Mouse (Mus musculus) cerebellum, postnatal 4 days (tissue): ENCODE measurements at regions not wholly inside any gene's neighbourhood (a gene's known extent, or its start where the extent isn't known, plus 50 kb on each side); places are given as distances from the start of the nearest gene placed in this dataset.

Experiments used
- DNase-seq, 2 experiments: peaks; one replicate each; pipeline ENCODE4 v3.0.0; 2022; ENCODE audit warnings: low spot score in 2 of 2, mixed read lengths in 1 of 2

DNA sequence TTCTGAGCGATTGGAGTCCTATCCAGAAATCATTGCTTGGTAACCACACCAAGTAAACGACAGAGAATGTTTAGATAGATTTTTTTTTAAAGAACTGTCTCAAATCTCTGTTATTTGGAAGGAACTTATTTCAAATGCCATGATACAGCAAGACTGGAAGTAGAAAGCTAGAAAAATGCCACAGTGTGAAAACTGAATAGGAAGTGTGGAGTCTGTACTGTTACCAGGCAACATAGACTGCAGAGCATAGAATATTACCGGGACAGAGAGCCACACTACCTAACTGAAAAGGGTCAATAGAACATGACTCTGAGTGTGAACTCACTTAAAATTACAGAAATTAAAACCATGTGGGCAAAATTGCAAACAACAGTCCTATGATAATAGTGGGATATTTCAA is 52.4 kb upstream of the Adcy1 start:
- DNase-seq: no peak

DNA sequence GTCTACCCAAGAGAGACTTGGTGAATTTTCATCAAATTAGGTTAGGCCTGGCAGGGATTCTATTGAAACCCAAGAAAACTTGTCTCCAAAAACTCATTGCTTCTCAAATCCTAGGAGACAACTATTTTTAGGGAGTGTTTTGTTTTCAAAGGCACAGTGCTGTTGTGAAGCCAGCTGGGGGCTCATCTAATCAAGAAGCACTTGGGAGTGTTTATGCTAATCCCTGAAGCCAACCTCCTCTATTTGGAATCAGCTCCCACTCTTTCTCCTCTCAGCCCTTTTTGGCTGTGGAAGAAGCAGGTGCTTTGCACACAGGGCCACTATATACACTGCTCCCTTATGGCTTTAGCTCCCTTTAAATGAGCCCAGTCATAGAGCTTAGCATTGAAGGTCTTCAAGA is 64.0 kb upstream of the Adcy1 start:
- DNase-seq: no peak

- DNase-seq: no peak
These were observed 64.5 kb upstream of the Adcy1 start for GRCm38 (mm10) chr11:6998810-6999209.

DNA sequence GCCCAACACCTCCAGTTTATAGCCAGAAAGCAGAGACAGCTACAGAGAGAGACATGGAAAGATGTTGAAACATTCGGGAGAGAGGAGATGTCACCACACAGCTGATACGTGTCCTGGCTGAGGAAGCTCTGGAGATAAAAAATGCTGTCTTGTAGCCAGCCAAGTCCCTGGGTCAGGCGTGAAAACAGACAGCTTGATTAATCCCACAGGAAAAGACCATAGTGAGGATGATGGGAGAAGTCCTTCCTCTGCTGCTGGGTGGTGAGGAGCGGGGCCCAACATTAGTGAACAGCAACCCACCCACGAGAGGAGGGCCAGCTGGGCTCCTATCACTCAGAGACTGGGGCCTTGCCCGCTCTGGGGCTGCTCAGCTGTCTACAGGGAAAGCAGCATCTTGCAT is 65.8 kb upstream of the Adcy1 start:
- no peak for DNase-seq

DNA sequence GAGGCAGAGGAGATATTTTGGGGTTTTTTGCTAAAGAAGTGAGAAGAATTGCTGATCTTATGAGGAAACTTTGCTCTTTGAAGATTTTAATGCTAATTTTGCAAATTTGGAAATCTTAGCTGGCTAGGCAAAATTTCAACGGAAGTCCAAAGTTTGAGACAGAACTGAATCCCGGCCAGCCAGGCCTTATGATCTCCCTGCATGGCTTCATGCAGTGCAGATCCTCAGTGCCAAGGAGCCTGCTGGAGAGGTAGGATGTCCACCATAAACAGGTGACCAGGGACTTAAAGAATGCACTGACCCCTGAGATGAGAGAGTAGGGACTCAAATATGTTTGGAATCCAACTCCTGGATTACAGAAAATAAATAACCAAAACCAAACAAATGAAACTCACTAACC is 69.6 kb upstream of the Adcy1 start:
- DNase-seq: no peak

DNA sequence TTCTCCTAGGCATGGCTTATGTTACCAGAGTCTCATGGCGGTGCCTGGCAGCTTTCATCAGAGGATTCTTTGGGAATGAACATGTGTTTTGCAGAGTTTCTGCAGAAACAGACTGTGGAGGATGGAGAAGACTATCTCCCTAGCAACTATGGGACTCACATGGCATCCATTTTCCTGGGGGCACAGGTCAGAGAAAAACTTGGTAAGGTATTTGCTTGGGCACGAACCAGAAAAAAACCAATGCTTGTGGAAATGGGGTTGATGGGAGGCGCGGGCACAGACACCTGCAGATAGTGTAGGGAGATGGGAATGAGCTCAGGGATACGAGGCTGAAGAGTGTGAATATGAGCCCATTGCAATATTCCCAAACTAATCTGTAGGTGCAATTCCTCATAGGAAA is 71.7 kb upstream of the Adcy1 start:
- DNase-seq: no peak

- no peak for DNase-seq
These were observed 72.6 kb upstream of the Adcy1 start for GRCm38 (mm10) chr11:6990711-6991110.

GRCm38 (mm10) chr11:6988884-6989824 is 74.1 kb upstream of the Adcy1 start:
- DNase-seq: no peak

GRCm38 (mm10) chr11:6987995-6988394 is 75.3 kb upstream of the Adcy1 start:
- no peak for DNase-seq

- no peak for DNase-seq
These were observed 76.2 kb upstream of the Adcy1 start for GRCm38 (mm10) chr11:6987105-6987504.

DNA sequence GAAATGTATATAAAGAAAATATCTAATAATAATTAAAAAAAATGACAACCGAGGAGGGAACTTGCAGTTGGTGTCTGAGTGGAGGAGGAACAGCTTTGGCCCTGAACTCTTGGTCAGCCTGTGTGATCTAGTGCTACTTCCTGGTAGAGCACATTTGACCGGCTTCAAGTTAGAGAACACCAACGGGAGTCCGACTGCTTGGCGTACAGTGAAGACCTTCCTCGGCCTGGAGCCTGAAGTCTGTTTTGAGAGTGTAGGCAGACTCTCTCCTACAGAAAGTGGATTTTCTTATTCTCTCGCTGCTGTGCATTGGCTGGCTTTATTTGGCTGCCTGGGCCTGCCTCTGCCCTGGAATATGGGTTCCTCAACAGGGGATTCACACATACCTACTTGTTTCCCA is 81.2 kb upstream of the Adcy1 start:
- DNase-seq: no peak

DNA sequence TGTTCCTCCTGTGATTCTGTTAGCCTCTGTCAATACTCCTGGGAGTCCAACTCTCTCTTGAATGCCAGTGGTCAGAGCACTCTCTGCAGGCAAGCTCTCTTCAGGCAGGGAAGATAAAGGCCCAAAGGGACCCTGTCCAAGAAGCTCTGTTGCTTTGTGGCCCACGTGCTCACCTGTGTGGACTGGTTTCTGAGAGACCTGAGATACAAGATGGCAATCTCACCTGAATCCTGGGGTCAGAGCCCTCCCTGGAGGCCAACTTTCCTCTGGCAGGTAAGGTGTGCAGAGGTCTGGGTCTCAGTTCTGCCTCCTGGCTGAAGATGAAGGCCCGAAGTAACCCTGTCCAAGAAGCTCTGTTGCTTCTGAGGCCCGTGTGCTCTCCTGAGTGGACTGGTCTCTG is 83.6 kb upstream of the Adcy1 start:
- DNase-seq: no peak

GRCm38 (mm10) chr11:6969196-6969595 is 94.1 kb upstream of the Adcy1 start:
- DNase-seq: peak in 1 of 2 experiments; percentile 21

DNA sequence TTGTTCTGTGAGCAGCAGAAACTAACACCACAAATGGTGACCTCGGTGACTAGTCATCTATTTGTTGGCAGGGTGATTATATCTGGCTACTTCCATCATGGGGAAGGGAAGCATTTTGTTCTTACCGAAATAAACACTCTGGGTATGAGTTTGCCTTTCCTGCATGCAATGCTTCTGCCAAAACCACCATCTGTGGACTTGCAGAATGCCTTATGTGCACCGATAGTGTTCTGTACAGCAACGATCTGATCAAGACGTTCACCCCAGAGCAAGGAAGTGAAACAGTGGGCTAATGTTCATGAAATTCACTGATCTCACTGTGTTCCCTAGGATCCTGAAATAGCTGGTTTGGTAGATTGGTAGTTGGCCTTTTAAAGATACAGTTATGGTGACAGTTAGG is 96.3 kb upstream of the Adcy1 start:
- DNase-seq: no peak

GRCm38 (mm10) chr11:6964524-6964923 is 98.8 kb upstream of the Adcy1 start:
- DNase-seq: no peak

DNA sequence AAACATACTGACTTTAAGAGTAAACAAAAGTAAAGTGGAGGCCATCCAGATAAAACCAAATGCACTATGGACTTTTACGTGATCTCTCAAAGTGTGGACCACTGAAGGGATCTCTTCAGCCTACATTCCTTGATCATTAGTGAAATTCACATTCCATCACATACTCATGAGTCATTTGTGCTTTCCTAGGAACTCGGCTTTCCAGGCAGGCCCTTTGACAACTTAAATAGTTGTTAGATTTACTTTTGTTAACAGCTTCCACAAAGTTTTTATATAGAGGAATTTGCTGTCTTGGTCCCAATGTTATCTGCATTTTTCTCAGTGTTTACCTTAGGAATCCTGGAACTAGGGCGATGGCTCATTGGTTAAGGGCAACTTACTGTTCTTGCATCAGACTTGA is 99.7 kb upstream of the Adcy1 start:
- DNase-seq: no peak

GRCm38 (mm10) chr11:6962786-6963575 is 100.3 kb upstream of the Adcy1 start:
- DNase-seq: peak in 1 of 2 experiments; percentile 24

DNA sequence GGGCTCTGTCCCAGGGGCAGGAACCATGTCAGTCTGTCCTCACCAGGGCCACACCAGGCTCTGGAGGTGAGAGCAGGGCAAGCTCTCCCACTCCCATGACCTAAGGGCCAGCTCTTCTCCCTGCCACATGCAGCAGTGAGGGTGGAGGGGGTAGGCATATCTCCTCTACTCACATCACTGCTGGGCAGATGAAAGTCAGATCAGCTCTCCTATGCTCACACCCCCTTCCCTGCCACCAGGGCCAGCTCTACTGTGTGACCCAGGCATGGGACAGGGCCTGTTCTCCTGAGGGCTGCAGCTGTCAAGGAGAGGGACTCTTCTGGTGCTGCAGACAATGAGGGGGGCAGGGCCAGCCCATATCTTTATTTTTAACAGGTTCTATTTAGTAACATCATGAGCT is 101.0 kb upstream of the Adcy1 start:
- DNase-seq: no peak

DNA sequence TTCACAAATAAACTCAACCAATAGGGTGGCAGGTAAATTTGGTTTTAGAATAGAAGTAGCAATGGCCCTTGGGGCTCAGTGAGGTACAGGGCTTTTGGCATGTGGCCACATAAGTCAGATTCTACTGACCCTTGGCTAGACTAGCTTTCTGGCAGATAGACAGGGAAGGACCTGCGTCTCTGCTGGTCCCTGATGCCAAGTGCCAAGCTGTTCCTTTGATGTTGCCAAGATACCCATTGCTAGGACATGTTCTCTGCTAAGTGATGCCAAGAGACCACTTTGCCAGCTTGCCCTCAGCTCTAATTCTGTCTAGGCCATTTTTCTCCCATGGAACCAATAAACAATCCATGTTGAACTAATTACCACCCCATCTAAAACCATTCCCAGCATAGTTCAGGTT is 110.5 kb upstream of the Adcy1 start:
- DNase-seq: peak in 1 of 2 experiments; percentile 59

GRCm38 (mm10) chr11:6951361-6951760 is 111.9 kb upstream of the Adcy1 start:
- no peak for DNase-seq

DNA sequence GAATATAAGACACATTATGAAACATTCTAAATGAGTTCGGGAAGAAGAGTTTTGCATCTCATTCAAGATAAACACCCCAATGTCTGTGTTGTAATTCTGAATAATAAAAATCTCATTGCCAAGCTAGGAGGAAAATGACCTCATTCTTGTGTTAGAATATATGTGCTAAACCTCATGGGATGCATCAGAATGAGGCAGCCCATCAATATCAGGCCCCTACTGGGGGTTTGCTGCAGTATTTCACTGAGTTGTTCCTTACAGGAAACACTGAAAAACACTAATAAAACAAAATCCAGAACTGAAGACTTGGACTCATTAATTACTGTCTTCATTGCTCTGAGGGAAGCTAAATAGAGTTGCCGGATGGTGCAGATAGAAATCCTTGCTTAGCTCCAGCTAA is 111.6 kb upstream of the Gm11983 start:
- DNase-seq: no peak

GRCm38 (mm10) chr11:6934157-6934556 is 96.7 kb upstream of the Gm11983 start:
- DNase-seq: no peak

DNA sequence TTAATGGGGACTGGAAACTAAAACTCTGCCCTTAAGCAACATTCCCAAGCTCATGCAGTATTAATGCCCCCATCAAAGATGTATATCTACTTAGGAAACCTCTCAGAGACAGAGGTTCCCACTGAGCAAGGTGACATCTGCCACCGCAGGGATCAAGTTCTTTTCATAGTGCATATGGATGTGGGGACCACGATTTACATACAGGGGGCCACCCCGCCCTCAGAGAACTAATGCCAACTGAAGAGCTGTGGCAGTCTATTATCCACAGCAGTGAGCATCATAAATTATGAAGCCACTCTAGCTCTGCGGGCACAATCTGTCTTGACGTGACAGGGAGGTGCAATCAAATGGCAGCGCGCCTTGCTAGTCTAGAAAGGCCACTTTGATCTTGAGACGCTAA is 88.6 kb upstream of the Gm11983 start:
- no peak for DNase-seq
